Mouse (Mus musculus): Measurements from ENCODE around the gene Kcnd3. TPM values are rescaled to one million over a fixed set of nuclear protein-coding genes. Genes with fewer than 3 reads are reported as not detected.

The Kcnd3 gene
- polyA plus RNA-seq, 1 experiment from 2014 or later, result 7.1 TPM

GRCm38 (mm10) chr3:105714091-105714819, 262.1 kb downstream of the Kcnd3 start:
- Histone ChIP-seq H3K9ac (no peak overlapping the region), H3K36me3 (no peaks in the 10 kb centered on the region), H3K4me1 (replicated peaks) (peaks cover 56% of the 10 kb centered on the region), H3K27ac (peak overlapping the region; percentile 32; the same call in 1 of the 2 replicates), H3K4me3 (no peak overlapping the region), H3K4me2 (no peak overlapping the region), H3K27me3 (0 out of 2 replicates have a peak, but pooled peaks cover 4% of the 10 kb centered on the region), H3K9me3 (no peaks in the 10 kb centered on the region)
- 17% methylated on average over 8 of the region's 8 CpGs for WGBS
- ATAC-seq (ENCODE audit: low FRiP score), result peak; percentile 47

GRCm38 (mm10) chr3:105714820-105715167, 262.7 kb downstream of the Kcnd3 start:
- Histone ChIP-seq H3K36me3 (no peaks in the 10 kb centered on the region), H3K4me1 (replicated peaks) (peaks cover 60% of the 10 kb centered on the region), H3K4me2 (no peak overlapping the region), H3K27me3 (0 out of 2 replicates have a peak, but pooled peaks cover 4% of the 10 kb centered on the region), H3K4me3 (no peak overlapping the region), H3K9me3 (no peaks in the 10 kb centered on the region), H3K27ac (no peak overlapping the region), H3K9ac (no peak overlapping the region)
- ATAC-seq (ENCODE audit: low FRiP score), result no peak

- Histone ChIP-seq H3K27ac (no peak overlapping the region), H3K4me2 (no peak overlapping the region)
Measured at GRCm38 (mm10) chr3:105716353-105717000, 264.3 kb downstream of the Kcnd3 start.

GRCm38 (mm10) chr3:105717856-105718555, 265.9 kb downstream of the Kcnd3 start:
- H3K27me3 ChIP-seq, result 0 out of 2 replicates have a peak, but pooled peaks cover 4% of the 10 kb centered on the region
- peaks cover 56% of the 10 kb centered on the region for H3K4me1 ChIP-seq (replicated peaks)
- H3K9ac ChIP-seq, result no peak overlapping the region
- H3K9me3 ChIP-seq, result no peaks in the 10 kb centered on the region
- ATAC-seq (ENCODE audit: low FRiP score), result peak; percentile 70
- peak overlapping the region; percentile 56 for H3K27ac ChIP-seq
- H3K4me3 ChIP-seq, result no peak overlapping the region
- no peak overlapping the region for H3K4me2 ChIP-seq
- H3K36me3 ChIP-seq, result no peaks in the 10 kb centered on the region
- 44% methylated on average over 11 of the region's 11 CpGs for WGBS

More at GRCm38 (mm10) chr3:105716353-105717000, 264.3 kb downstream of the Kcnd3 start:
- no peak for ATAC-seq (ENCODE audit: low FRiP score)
- Histone ChIP-seq H3K4me3 (no peak overlapping the region), H3K36me3 (no peaks in the 10 kb centered on the region), H3K9ac (no peak overlapping the region), H3K4me1 (replicated peaks) (peaks cover 59% of the 10 kb centered on the region), H3K27me3 (0 out of 2 replicates have a peak, but pooled peaks cover 4% of the 10 kb centered on the region), H3K9me3 (no peaks in the 10 kb centered on the region)
- WGBS, result 59% methylated on average over 18 of the region's 18 CpGs

GRCm38 (mm10) chr3:105718746-105719145, 266.6 kb downstream of the Kcnd3 start:
- H3K27me3 ChIP-seq, result 0 out of 2 replicates have a peak, but pooled peaks cover 4% of the 10 kb centered on the region
- peaks cover 50% of the 10 kb centered on the region for H3K4me1 ChIP-seq (replicated peaks)
- no peak overlapping the region for H3K9ac ChIP-seq
- H3K9me3 ChIP-seq, result no peaks in the 10 kb centered on the region
- H3K4me3 ChIP-seq, result no peak overlapping the region
- no peak for ATAC-seq (ENCODE audit: low FRiP score)
- H3K4me2 ChIP-seq, result no peak overlapping the region
- H3K27ac ChIP-seq, result 0 out of 2 replicates have a peak overlapping the region, but pooled peaks have one; percentile 15
- no peaks in the 10 kb centered on the region for H3K36me3 ChIP-seq
- WGBS, result 59% methylated on average over 4 of the region's 4 CpGs

- Histone ChIP-seq H3K27ac (no peak overlapping the region; the same call in 1 of the 2 replicates), H3K4me2 (no peak overlapping the region), H3K9me3 (no peaks in the 10 kb centered on the region), H3K9ac (no peak overlapping the region), H3K4me1 (replicated peaks) (peaks cover 42% of the 10 kb centered on the region), H3K27me3 (0 out of 2 replicates have a peak, but pooled peaks cover 4% of the 10 kb centered on the region), H3K4me3 (no peak overlapping the region), H3K36me3 (no peaks in the 10 kb centered on the region)
- WGBS, result 75% methylated on average over 4 of the region's 4 CpGs
- ATAC-seq (ENCODE audit: low FRiP score), result no peak
Measured at GRCm38 (mm10) chr3:105719979-105720378, 267.8 kb downstream of the Kcnd3 start.

GRCm38 (mm10) chr3:105720514-105720913, 268.4 kb downstream of the Kcnd3 start:
- 83% methylated on average over 4 of the region's 4 CpGs for whole genome bisulfite sequencing

GRCm38 (mm10) chr3:105721681-105722201, 269.6 kb downstream of the Kcnd3 start:
- peaks cover 34% of the 10 kb centered on the region for H3K4me1 ChIP-seq (replicated peaks)
- H3K36me3 ChIP-seq, result no peaks in the 10 kb centered on the region
- 82% methylated on average over 2 of the region's 2 CpGs for WGBS
- H3K9ac ChIP-seq, result no peak overlapping the region
- H3K4me2 ChIP-seq, result no peak overlapping the region
- ATAC-seq (ENCODE audit: low FRiP score), result no peak
- H3K9me3 ChIP-seq, result no peaks in the 10 kb centered on the region
- H3K27me3 ChIP-seq, result no peaks in the 10 kb centered on the region
- H3K4me3 ChIP-seq, result no peak overlapping the region
- H3K27ac ChIP-seq, result no peak overlapping the region

More at GRCm38 (mm10) chr3:105720514-105720913, 268.4 kb downstream of the Kcnd3 start:
- Histone ChIP-seq H3K27me3 (0 out of 2 replicates have a peak, but pooled peaks cover 4% of the 10 kb centered on the region), H3K9ac (no peak overlapping the region), H3K4me3 (no peak overlapping the region), H3K4me1 (replicated peaks) (peaks cover 42% of the 10 kb centered on the region), H3K9me3 (no peaks in the 10 kb centered on the region), H3K4me2 (no peak overlapping the region), H3K36me3 (no peaks in the 10 kb centered on the region), H3K27ac (no peak overlapping the region)
- ATAC-seq (ENCODE audit: low FRiP score), result no peak

- Histone ChIP-seq H3K4me1 (replicated peaks) (peaks cover 27% of the 10 kb centered on the region), H3K4me3 (no peak overlapping the region), H3K27me3 (no peaks in the 10 kb centered on the region), H3K36me3 (peaks cover 3% of the 10 kb centered on the region; the same call in 1 of the 2 replicates), H3K27ac (no peak overlapping the region), H3K9ac (no peak overlapping the region), H3K4me2 (no peak overlapping the region), H3K9me3 (no peaks in the 10 kb centered on the region)
- ATAC-seq (ENCODE audit: low FRiP score), result no peak
- WGBS, result 94% methylated on average over 3 of the region's 3 CpGs
Measured at GRCm38 (mm10) chr3:105722510-105722909, 270.4 kb downstream of the Kcnd3 start.

Other genes with a start within 250 kb of the Kcnd3 start
- 26.4 and 27.4 TPM in 2 replicates for gene Ddx20, start 235.2 kb downstream of the Kcnd3 start, polyA plus RNA-seq (2015; fragmentation: Nextera tagmentation; extraction: Ambion mirVana)